Mouse (Mus musculus) gastrocnemius, adult 18-20 months (tissue): ENCODE data around the gene Dctpp1. TPM values are rescaled to one million over a fixed set of nuclear protein-coding genes. Genes with fewer than 3 reads are reported as not detected.

Experiments used
- DNase-seq: peaks from one replicate; pipeline ENCODE4 v3.0.0; 2021; ENCODE audit warnings: low spot score
- total RNA-seq, 2 experiments: library from RNA; stranded (reverse); gene quantifications; 2 replicates each; pipeline ENCODE4 v1.2.3; 2021

Gene Dctpp1
- total RNA-seq, 2 experiments from 2014 or later, result 32.6 TPM

DNA sequence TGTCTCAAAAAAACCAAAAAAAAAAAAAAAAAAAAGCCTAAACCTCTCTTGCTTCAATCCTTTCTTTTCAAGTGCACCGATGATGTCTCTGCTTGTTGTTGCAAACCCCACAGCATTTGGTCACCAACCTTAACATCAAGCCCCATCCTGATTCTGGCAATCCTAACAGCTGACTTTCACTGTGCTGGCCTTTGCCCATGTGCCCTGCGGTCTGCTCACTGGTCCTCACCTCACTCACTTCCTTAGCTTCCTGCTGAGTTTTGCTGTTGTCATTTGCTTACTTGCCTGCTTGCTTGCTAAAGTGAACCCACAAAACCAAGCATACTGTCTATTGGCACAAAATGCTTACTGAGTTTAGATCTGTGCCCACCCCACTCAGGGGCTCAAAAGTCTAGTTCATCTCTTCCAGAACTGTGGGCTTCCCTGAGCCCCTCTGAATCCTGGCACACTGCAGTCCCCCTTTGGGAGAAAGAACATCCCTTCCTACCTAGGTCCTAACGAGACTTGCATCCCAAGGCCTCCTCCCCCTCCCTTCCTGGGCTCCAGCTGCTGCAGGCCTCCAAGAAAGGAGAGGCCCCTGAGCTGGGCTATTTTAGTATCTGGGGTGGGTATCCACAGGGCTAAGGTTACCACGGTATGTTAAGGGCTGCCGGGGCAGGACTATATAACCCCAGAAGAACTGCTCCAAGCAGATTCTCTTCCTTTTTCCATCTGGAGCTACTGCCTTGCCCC is 49.3 kb downstream of the Dctpp1 start:
- peak; percentile 78 for DNase-seq

DNA sequence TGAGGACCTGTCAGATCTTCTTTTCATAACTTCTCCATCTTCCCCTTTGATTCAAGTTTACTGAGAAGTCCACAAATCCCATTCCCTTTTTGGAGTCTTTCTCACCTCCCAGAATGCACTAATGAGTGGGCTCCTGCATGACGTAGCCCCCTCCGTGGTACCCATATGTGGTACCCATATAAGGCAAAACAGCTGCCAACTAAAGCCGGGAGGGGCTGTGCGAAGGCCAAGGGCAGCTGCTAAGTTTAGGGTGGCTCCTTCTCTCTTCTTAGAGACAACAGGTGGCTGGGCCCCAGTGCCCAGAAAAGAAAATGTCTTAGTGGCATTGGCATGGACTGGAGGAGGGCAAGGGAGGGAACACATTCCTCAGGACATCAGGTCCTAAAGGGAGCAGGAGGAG is 50.2 kb downstream of the Dctpp1 start:
- peak; percentile 81 for DNase-seq

DNA sequence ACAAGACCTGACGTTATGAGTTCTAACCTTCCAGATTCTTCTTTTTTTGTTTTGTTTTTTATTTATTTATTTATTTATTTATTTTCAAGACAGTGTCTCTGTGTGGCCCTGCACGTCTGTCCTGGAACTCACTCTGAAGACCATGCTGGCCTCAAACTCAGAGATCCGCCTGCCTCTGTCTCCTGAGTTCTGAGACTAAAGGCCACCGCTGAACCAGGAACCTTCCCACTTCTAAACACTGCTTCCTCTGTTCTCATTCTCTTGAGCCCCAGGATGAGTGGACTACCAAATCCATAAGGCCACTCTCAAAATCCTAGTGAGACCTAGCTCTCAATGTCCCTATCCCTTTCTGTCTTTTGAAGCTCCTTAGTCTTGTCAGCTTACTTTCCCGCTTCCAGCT is 50.7 kb downstream of the Dctpp1 start:
- DNase-seq, result no peak

DNA sequence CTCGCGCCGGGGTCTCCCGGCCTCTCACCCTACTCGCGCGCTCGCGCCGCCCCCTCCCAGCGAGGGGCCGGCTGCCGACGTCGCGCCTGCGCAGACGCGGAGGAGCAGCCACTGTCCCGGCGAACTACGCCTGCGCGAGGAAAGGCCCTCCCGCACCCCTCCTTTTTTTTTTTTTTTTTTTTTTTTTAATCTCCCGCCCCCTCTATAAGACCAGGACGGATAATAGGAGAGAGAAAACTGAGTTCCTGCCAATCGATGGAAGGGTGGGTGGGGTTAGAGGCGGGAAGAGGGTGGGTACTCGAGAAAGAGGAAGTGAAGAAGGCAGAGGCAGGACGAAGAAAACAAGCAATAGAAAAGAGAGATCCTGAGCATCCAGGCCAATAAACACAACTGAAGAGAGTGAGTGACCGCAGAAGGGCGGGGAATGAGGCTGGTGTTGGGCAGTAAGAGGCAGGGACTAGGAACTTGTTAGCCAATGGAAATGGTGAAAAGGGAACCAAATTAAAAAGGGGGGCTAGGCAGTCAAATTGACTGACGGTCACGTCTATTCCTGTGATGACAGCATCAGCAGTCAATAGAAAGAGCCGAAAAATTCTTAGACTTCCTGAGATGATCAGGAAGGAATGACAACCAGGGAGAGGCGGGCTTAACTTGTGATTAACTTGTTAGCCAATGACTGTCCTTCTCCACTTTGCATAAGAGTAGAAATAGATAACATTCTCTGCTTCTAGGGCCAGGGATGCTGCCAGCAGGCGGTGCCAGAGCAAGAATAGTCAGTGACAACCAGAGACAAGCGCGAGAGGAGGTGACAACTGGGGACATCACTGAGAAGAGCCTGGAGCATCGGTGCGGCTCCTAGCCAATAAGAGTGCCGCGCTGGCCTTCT is 51.7 kb downstream of the Dctpp1 start, which contains the start of gene Mylpf:
Gene Mylpf, plus strand, starts transcription at position 338 of the 886 bp plus-strand sequence.
- peak; percentile 93 for DNase-seq

DNA sequence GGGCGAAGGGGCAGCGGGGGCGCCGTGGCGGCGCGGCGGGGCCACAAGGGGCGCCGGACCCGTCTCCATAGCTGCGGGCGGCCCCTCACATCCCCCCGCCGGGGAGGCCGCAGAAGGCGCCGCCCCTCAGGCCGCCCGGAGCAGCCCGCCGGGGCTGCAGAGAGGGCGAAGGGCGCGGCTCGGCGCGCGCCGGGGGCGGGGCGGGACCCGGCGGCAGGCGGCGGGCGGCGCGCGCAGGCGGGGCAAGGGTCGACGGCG is 52.3 kb downstream of the Dctpp1 start, which contains the start of gene Tbc1d10b:
Gene Tbc1d10b, minus strand, starts transcription at position 174 of the 258 bp plus-strand sequence.
- DNase-seq, result no peak

DNA sequence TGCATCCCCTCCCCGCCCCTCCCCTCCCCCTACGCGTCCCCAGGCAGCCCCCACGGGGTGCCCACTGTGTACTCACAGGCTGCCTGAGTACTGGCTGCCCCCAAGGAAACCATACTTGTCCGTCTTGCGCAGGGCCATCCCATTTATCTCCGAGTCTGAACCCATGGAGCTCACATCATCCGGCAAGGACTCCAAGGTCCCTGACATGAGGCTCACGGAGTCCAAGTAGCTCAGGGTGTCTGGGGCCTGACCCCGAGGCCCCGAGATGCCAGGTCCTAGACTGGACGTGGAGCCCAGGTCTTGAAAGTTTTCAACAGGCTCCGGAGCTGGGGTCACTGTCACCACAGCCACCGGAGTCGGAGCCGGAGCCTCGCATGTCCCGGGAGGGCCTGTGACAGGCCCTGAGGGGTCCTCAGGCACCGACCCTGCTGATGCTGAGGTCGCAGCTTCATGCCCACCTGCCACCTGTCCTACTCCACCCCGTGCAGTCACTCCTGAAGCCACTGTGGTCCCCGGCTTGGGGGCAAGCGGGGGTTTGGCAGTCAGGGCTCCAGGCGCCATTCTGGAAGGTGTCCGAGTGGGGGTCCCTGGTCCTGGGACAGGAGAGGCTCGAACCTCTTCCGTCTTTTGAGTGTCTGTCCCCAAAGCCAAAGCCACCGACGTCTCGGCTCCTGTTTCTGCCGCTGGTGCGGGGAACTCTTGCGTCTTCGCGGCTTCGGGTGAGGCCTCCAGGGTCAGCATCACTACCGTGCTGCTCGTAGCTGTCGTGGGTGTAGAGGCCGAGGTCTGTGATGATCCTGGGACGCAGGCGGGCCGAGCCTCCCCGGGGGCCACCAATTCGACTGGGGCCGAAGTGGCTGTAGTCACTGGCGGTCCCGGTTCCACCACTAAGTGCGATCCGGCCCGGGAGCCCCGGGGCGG is 52.9 kb downstream of the Dctpp1 start:
- no peak for DNase-seq

Other genes with a start within 250 kb of the Dctpp1 start
- gene Mvp, start 246.1 kb downstream of the Dctpp1 start, total RNA-seq, result 10 to 100 TPM; 27.5 to 40.9 TPM
- 1 to 10 TPM in 1 of 2 experiments, not detected in 1; 1.7 TPM for gene Pagr1b, start 244.2 kb downstream of the Dctpp1 start, total RNA-seq
- gene Pagr1a, start 243.4 kb downstream of the Dctpp1 start, total RNA-seq, result 10 to 100 TPM in 1 of 2 experiments, 1 to 10 TPM in 1; 7.9 to 10.3 TPM
- 10 to 100 TPM; 12.9 to 16.9 TPM for gene Gm42742, start 239.6 kb downstream of the Dctpp1 start, total RNA-seq
- under 1 TPM in 1 of 2 experiments, not detected in 1; 0.84 TPM for gene Prrt2, start 239.5 kb downstream of the Dctpp1 start, total RNA-seq
- gene Maz, start 233.7 kb downstream of the Dctpp1 start, total RNA-seq, result 10 to 100 TPM; 64.3 to 66.3 TPM
- 1 to 10 TPM; 1.2 to 1.7 TPM for gene Kif22, start 218.2 kb downstream of the Dctpp1 start, total RNA-seq
- gene Zg16, start 173.4 kb downstream of the Dctpp1 start, total RNA-seq, result not detected
- gene AI467606, start 169.3 kb downstream of the Dctpp1 start, total RNA-seq, result under 1 TPM; 0.50 to 0.93 TPM
- under 1 TPM; 0.37 to 0.55 TPM for gene Qprt, start 138.5 kb downstream of the Dctpp1 start, total RNA-seq
- under 1 TPM; 0.07 to 0.14 TPM for gene Spn, start 122.9 kb downstream of the Dctpp1 start, total RNA-seq
- 10 to 100 TPM; 25.1 to 26.8 TPM for gene Cd2bp2, start 64.7 kb downstream of the Dctpp1 start, total RNA-seq
- 10 to 100 TPM; 26.4 to 29.5 TPM for gene Tbc1d10b, start 52.2 kb downstream of the Dctpp1 start, total RNA-seq
- gene Mylpf, start 51.8 kb downstream of the Dctpp1 start, total RNA-seq, result over 10,000 TPM; 24,635 to 28,732 TPM
- gene Zfp553, start 27.6 kb downstream of the Dctpp1 start, total RNA-seq, result 1 to 10 TPM; 4.2 to 4.6 TPM
- 1 to 10 TPM; 1.0 to 1.3 TPM for gene Sept1, start 27.6 kb downstream of the Dctpp1 start, total RNA-seq
- gene Zfp771, start 16.4 kb downstream of the Dctpp1 start, total RNA-seq, result 10 to 100 TPM; 19.7 to 21.1 TPM
- gene Sephs2, start 13.3 kb upstream of the Dctpp1 start, total RNA-seq, result 10 to 100 TPM; 34.7 to 34.9 TPM
- under 1 TPM; 0.21 to 0.33 TPM for gene Itgal, start 35.6 kb upstream of the Dctpp1 start, total RNA-seq
- gene Zfp768, start 84.9 kb upstream of the Dctpp1 start, total RNA-seq, result 10 to 100 TPM; 36.4 to 41.6 TPM
- 1 to 10 TPM; 2.4 to 2.6 TPM for gene Zfp747, start 115.3 kb upstream of the Dctpp1 start, total RNA-seq
- gene 9130019O22Rik, start 126.5 kb upstream of the Dctpp1 start, total RNA-seq, result 1 to 10 TPM; 1.8 to 2.2 TPM
- gene E430018J23Rik, start 132.9 kb upstream of the Dctpp1 start, total RNA-seq, result 1 to 10 TPM; 1.7 to 1.8 TPM
- gene Zfp764, start 146.1 kb upstream of the Dctpp1 start, total RNA-seq, result 1 to 10 TPM; 1.6 to 1.9 TPM
- 1 to 10 TPM; 1.4 to 2.1 TPM for gene Zfp688, start 161.4 kb upstream of the Dctpp1 start, total RNA-seq
- under 1 TPM; 0.76 to 0.82 TPM for gene Zfp689, start 188.4 kb upstream of the Dctpp1 start, total RNA-seq
- 10 to 100 TPM; 16.5 to 19.4 TPM for gene Prr14, start 198.9 kb upstream of the Dctpp1 start, total RNA-seq
- 10 to 100 TPM; 25.2 to 26.6 TPM for gene Fbrs, start 218.5 kb upstream of the Dctpp1 start, total RNA-seq